Mouse (Mus musculus) cerebellum, adult (tissue): ENCODE results near the gene Tardbp.

Experiments used
- ATAC-seq: cut with Nextera tagmentation; 2 replicates; pipeline ENCODE4 v1.9.2; 2017; ENCODE audit warnings: mild to moderate bottlenecking, moderate library complexity, mixed read lengths; ENCODE audit not compliant: insufficient number of reproducible peaks, low FRiP score, low TSS enrichment

The Tardbp gene

DNA sequence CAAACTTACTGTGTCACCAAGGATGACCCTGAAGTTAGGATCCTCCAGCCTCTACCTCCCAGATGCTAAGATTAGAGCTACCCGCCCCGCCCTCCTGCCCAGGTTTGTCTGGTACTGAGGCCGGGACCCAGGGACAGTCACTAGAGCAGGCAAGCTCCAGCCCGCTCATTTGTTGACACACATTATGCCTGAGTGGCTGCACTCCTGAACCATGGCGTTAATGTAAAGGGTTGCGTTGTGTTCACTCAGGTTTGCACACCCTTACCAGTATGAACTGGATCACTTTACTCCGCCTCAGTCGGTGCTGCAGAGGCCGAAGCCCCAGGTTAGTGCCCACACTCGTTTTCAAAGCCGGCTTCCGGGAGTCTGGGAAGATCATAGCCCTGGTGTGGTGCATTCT lies 63.2 kb downstream of the Tardbp start:
- ATAC-seq: no peak

- no peak for ATAC-seq
These were observed 64.1 kb downstream of the Tardbp start for GRCm38 (mm10) chr4:148562676-148563075.
